ENCODE assay signal across 27 mouse cellular contexts in genomic region chr10:43794587-43794986, GRCm38 (mm10).
DNase-seq lines count a peak whose midpoint lies in the region; ATAC-seq lines count a peak whose summit lies in the region.
"Had no signal": no experiment of that assay in that cellular context is flagged by ENCODE, and none has a peak within 500 bp of the region (broad histone marks: within the 10 kb centered on the region; RNA-seq: fewer than 3 reads in every experiment).

No protein-coding gene starts in this region.

- 40% methylated on average over 9 of the region's 9 CpGs for WGBS in kidney, embryonic 16.5 days
- 73% methylated on average over 9 of the region's 9 CpGs for WGBS in liver, embryonic 11.5 days
- 88% methylated on average over 9 of the region's 9 CpGs for WGBS in liver, embryonic 12.5 days (ENCODE audit: insufficient replicate concordance)

- no peaks in the 10 kb centered on the region for H3K27me3 ChIP-seq in kidney, embryonic 16.5 days (ENCODE audit: insufficient read depth, low read length)
- no peaks in the 10 kb centered on the region for H3K27me3 ChIP-seq in liver, embryonic 11.5 days (replicated peaks; ENCODE audit: control insufficient read depth, insufficient read depth, low read length)
- H3K27me3 ChIP-seq in liver, embryonic 12.5 days (replicated peaks) = no peaks in the 10 kb centered on the region
- H3K27me3 ChIP-seq: CH12.LX; embryonic facial prominence, embryonic 13.5 days; embryonic facial prominence, embryonic 15.5 days; forebrain, embryonic 12.5 days; Patski had no signal

- peak; percentile 68 for DNase-seq in heart, adult 11 months
- no peak for DNase-seq in heart, postnatal 10 days
- no peak for DNase-seq in kidney, adult 8-10 months
- peak; percentile 23 for DNase-seq in liver, embryonic 11.5 days (ENCODE audit: low spot score)
- DNase-seq: adrenal gland, adult 8-10 months; adrenal gland, postnatal 14 days; adrenal gland, postnatal 36 days; B cell, adult 2 months; cerebellum, adult 11-12 months; cerebellum, adult 2 months; cerebellum, adult 9-10 months; cerebellum, postnatal 10 days; cerebellum, postnatal 25 days had no signal

- H3K4me2 ChIP-seq in kidney, embryonic 16.5 days (replicated peaks; ENCODE audit: low read depth, low read length) = no peak overlapping the region
- H3K4me2 ChIP-seq in liver, embryonic 11.5 days = no peak overlapping the region
- H3K4me2 ChIP-seq in liver, embryonic 12.5 days = no peak overlapping the region
- H3K4me2 ChIP-seq: embryonic facial prominence, embryonic 13.5 days; embryonic facial prominence, embryonic 15.5 days; forebrain, embryonic 12.5 days had no signal

- H3K4me3 ChIP-seq in kidney, embryonic 16.5 days (ENCODE audit: low read length) = no peak overlapping the region
- no peak overlapping the region for H3K4me3 ChIP-seq in liver, embryonic 11.5 days (ENCODE audit: low read depth, low read length)
- H3K4me3 ChIP-seq in liver, embryonic 12.5 days = no peak overlapping the region
- H3K4me3 ChIP-seq: embryonic facial prominence, embryonic 13.5 days; embryonic facial prominence, embryonic 15.5 days; erythroblast, embryonic 14.5 days; forebrain, embryonic 10.5 days; forebrain, embryonic 12.5 days had no signal

- intact Hi-C loops in heart, postnatal 10 days (cut with DNase I) = no loop called here

- H3K4me1 ChIP-seq in kidney, embryonic 16.5 days (ENCODE audit: insufficient read depth, low read length) = no peaks in the 10 kb centered on the region
- peaks cover 13% of the 10 kb centered on the region for H3K4me1 ChIP-seq in liver, embryonic 11.5 days (replicated peaks; ENCODE audit: control insufficient read depth, insufficient read depth, low read length)
- peaks cover 51% of the 10 kb centered on the region for H3K4me1 ChIP-seq in liver, embryonic 12.5 days
- H3K4me1 ChIP-seq: embryonic facial prominence, embryonic 13.5 days; embryonic facial prominence, embryonic 15.5 days; forebrain, embryonic 10.5 days; forebrain, embryonic 12.5 days had no signal

- 0 out of 2 replicates have a peak, but pooled peaks have one; percentile 54 for ATAC-seq in kidney, embryonic 16.5 days (ENCODE audit: low FRiP score, low TSS enrichment)
- no peak for ATAC-seq in liver, embryonic 11.5 days (replicated peaks; ENCODE audit: low FRiP score)
- no peak for ATAC-seq in liver, embryonic 12.5 days
- ATAC-seq: activated CD4-positive, CD25-positive, alpha-beta regulatory T cell, adult 4 months; CD4-positive, CD25-positive, alpha-beta regulatory T cell, adult 4 months; forebrain, embryonic 14.5 days; forebrain, embryonic 16.5 days; Patski had no signal

- H3K27ac ChIP-seq in kidney, embryonic 16.5 days (ENCODE audit: low read length) = no peak overlapping the region
- H3K27ac ChIP-seq in liver, embryonic 11.5 days (ENCODE audit: low read depth, low read length) = no peak overlapping the region
- no peak overlapping the region for H3K27ac ChIP-seq in liver, embryonic 12.5 days
- H3K27ac ChIP-seq: embryonic facial prominence, embryonic 13.5 days; embryonic facial prominence, embryonic 15.5 days; forebrain, embryonic 10.5 days; forebrain, embryonic 12.5 days had no signal

- H3K9ac ChIP-seq in kidney, embryonic 16.5 days (replicated peaks; ENCODE audit: low read length) = no peak overlapping the region
- H3K9ac ChIP-seq in liver, embryonic 11.5 days (ENCODE audit: low read depth, low read length) = no peak overlapping the region
- no peak overlapping the region for H3K9ac ChIP-seq in liver, embryonic 12.5 days
- H3K9ac ChIP-seq: embryonic facial prominence, embryonic 13.5 days; embryonic facial prominence, embryonic 15.5 days; forebrain, embryonic 12.5 days had no signal

- no peaks in the 10 kb centered on the region for H3K36me3 ChIP-seq in kidney, embryonic 16.5 days (ENCODE audit: insufficient read depth, low read length)
- H3K36me3 ChIP-seq in liver, embryonic 11.5 days (ENCODE audit: control insufficient read depth, insufficient read depth, low read length) = no peaks in the 10 kb centered on the region
- no peaks in the 10 kb centered on the region for H3K36me3 ChIP-seq in liver, embryonic 12.5 days
- H3K36me3 ChIP-seq: embryonic facial prominence, embryonic 13.5 days; embryonic facial prominence, embryonic 15.5 days; forebrain, embryonic 10.5 days; forebrain, embryonic 12.5 days; G1E had no signal

- no peaks in the 10 kb centered on the region for H3K9me3 ChIP-seq in kidney, embryonic 16.5 days (ENCODE audit: low read length)
- no peaks in the 10 kb centered on the region for H3K9me3 ChIP-seq in liver, embryonic 11.5 days (ENCODE audit: control insufficient read depth, low read length)
- H3K9me3 ChIP-seq in liver, embryonic 12.5 days (replicated peaks) = no peaks in the 10 kb centered on the region
- H3K9me3 ChIP-seq: embryonic facial prominence, embryonic 13.5 days; embryonic facial prominence, embryonic 15.5 days; forebrain, embryonic 10.5 days; forebrain, embryonic 12.5 days; G1E had no signal

Comparison
In these comparisons a context has a peak if more than half of its experiments do, and no peak if none do; other contexts are left out.
1. DNase-seq: peak in heart, adult 11 months (single experiment) and liver, embryonic 11.5 days (single experiment); none in heart, postnatal 10 days (0 of 2) and kidney, adult 8-10 months (0 of 2).